Comparison of ENCODE assay signal across 25 mouse cellular contexts in the genomic region with DNA sequence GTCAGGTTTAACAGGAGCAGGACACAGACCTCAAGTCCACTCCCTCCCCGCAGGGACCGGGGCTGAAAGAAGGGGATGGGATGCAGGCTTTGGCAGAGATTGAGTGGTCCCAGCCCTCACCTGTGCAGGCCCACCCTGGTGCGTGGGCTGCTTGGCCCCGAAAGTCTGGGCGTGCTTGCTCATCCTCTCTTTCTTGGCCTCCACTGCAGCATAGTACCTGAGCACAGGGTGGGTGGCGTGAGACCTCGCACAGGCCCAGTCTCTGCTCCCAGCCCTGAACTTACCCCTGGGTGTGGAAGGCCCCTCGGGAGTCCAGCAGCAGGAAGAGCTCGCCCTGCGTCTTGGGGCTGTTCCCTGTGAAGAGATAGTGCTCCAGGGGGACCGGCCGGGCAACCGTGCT.
"Had no signal": no experiment of that assay in that cellular context is flagged by ENCODE, and none has a peak within 500 bp of the region (broad histone marks: within the 10 kb centered on the region; RNA-seq: fewer than 3 reads in every experiment).

No protein-coding gene starts in this region.

- DNase-seq: cerebellum, adult 8-10 months; cerebellum, adult 9-10 months; cerebellum, adult 9-11 months; cerebellum, postnatal 10 days; cerebellum, postnatal 14 days; cerebellum, postnatal 25 days; cerebellum, postnatal 36 days; embryo, embryonic 11 days; forebrain, postnatal 0 days; gastrocnemius, adult 2 months; gastrocnemius, postnatal 10 days; gastrocnemius, postnatal 14 days; gastrocnemius, postnatal 25 days; gastrocnemius, postnatal 36 days; heart, adult 18-20 months; heart, adult 2 months had no signal

- H3K9me3 ChIP-seq: embryonic facial prominence, embryonic 10.5 days; embryonic facial prominence, embryonic 12.5 days; embryonic facial prominence, embryonic 13.5 days; embryonic facial prominence, embryonic 15.5 days; forebrain, embryonic 10.5 days; forebrain, embryonic 12.5 days; forebrain, embryonic 13.5 days; forebrain, embryonic 15.5 days had no signal

- H3K4me3 ChIP-seq: embryonic facial prominence, embryonic 10.5 days; embryonic facial prominence, embryonic 12.5 days; embryonic facial prominence, embryonic 13.5 days; embryonic facial prominence, embryonic 15.5 days; erythroblast, embryonic 14.5 days; forebrain, embryonic 10.5 days; forebrain, embryonic 12.5 days; forebrain, embryonic 13.5 days; forebrain, embryonic 15.5 days; gastrocnemius, adult 2 months; heart, adult 2 months had no signal

- H3K27me3 ChIP-seq: embryonic facial prominence, embryonic 12.5 days; embryonic facial prominence, embryonic 13.5 days; embryonic facial prominence, embryonic 15.5 days; forebrain, embryonic 12.5 days; forebrain, embryonic 13.5 days; forebrain, embryonic 15.5 days had no signal

- H3K27ac ChIP-seq: embryonic facial prominence, embryonic 10.5 days; embryonic facial prominence, embryonic 12.5 days; embryonic facial prominence, embryonic 13.5 days; embryonic facial prominence, embryonic 15.5 days; forebrain, embryonic 10.5 days; forebrain, embryonic 12.5 days; forebrain, embryonic 13.5 days; forebrain, embryonic 15.5 days; gastrocnemius, adult 2 months; heart, adult 2 months had no signal
